Mouse (Mus musculus): ENCODE data around the gene Rnf123.

DNA sequence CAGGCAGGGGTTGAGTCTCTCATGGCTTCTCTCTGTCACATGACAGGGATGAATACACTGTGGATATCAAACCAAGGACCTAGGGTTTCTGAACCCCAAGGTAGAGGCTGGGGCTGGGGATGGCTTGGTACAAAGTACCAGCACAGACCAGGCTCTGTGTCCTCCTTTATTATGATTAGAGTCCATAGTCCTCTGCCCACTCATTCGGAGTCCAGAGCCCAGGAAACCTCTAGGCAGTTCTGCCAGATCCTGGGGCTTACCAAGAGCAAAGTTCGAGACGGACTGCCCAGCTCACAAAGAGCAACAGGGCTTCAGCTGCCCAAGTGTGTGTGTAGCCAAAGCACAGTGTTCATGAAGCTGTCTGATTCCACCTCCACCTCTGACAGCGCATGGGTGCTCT is 2.1 kb upstream of the Rnf123 start:
- no peak for TF ChIP-seq CTCF (IDR thresholded peaks at IDR 0.05; ENCODE audit: control insufficient read depth, insufficient read depth, insufficient replicate concordance, low read depth, low read length)
- TF ChIP-seq POLR2A (IDR thresholded peaks at IDR 0.05; ENCODE audit: control insufficient read depth, low read depth, low read length) = no peak
